Mouse (Mus musculus) lung, adult 2 months (tissue): ENCODE measurements around the gene Krt33b.

Experiments
- CTCF ChIP-seq: fragments of 200-500 bp; IDR thresholded peaks from 2 replicates; pipeline ENCODE4 v1.5.1; 2011; ENCODE audit warnings: mild to moderate bottlenecking, low read length, control low read depth; ENCODE audit not compliant: insufficient read depth
- POLR2A ChIP-seq: fragments of 200-500 bp; IDR thresholded peaks from 2 replicates; pipeline ENCODE4 v1.6.1; 2011; ENCODE audit warnings: low read depth, mild to moderate bottlenecking, control low read depth, low read length, borderline replicate concordance; ENCODE audit errors: extremely low read depth

DNA sequence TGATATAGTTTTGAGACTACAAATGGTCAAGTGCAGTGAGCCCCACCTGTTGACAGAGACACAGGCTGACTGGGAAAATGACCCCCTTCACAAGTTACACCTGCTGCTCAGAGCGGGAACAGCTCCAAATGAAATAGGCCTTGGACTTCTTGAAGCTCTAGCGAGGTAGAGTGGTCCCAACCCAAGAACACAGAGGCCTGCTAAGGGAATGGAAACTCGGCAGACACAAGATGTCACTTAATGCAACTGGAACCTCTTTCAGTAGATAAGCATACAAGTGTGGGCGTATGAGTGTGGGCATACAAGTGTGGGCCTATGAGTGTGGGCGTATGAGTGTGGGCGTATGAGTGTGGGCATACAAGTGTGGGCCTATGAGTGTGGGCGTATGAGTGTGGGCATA, 30.6 kb downstream of the Krt33b start:
- TF ChIP-seq POLR2A (no peak), CTCF (no peak)
